Mouse (Mus musculus) urinary bladder, adult 2 months (tissue): ENCODE measurements around the gene Scamp4. TPM values are rescaled to one million over a fixed set of nuclear protein-coding genes. Genes with fewer than 3 reads are reported as not detected.

Experiments used
- DNase-seq: peaks from one replicate; pipeline ENCODE4 v3.0.0; 2022; ENCODE audit warnings: low spot score
- polyA plus RNA-seq: library from polyadenylated mRNA; depleted of rRNA; stranded (reverse); fragments of >200 nt; gene quantifications from 2 replicates; pipeline ENCODE4 v1.2.3, GENCODE M21; 2012; rRNA removed

Scamp4 gene
- polyA plus RNA-seq: 40.3 and 46.2 TPM in 2 replicates

- peak; percentile 93 for DNase-seq
These were observed at the start of gene Scamp4, which contains the start of gene Adat3 for GRCm38 (mm10) chr10:80602698-80603325. TSS of gene Scamp4 (plus strand) at chr10:80602872. TSS of gene Adat3 (plus strand) at chr10:80602880.

DNA sequence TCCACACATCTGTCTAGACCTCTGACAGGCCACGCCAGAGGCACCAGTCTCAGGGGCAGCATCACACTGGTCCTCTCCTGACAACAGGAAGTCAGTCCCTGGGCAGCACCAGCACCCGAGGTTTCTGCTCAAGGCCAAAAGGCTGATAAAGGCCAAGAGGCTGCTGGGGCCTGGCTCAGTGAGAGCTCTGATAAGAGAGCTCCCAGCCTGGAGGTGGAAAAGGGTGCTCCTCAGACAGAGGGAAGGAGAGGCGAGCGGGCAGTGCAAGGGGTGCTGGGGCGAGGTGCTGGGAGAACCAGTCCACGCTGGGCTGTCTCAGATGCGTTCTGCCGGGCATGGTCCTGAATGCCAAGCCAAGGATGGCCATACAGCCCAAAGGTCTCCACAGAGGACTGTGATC, 49.1 kb upstream of the Scamp4 start:
- no peak for DNase-seq

- DNase-seq: no peak
These were observed 48.7 kb upstream of the Scamp4 start for GRCm38 (mm10) chr10:80553997-80554396.

DNA sequence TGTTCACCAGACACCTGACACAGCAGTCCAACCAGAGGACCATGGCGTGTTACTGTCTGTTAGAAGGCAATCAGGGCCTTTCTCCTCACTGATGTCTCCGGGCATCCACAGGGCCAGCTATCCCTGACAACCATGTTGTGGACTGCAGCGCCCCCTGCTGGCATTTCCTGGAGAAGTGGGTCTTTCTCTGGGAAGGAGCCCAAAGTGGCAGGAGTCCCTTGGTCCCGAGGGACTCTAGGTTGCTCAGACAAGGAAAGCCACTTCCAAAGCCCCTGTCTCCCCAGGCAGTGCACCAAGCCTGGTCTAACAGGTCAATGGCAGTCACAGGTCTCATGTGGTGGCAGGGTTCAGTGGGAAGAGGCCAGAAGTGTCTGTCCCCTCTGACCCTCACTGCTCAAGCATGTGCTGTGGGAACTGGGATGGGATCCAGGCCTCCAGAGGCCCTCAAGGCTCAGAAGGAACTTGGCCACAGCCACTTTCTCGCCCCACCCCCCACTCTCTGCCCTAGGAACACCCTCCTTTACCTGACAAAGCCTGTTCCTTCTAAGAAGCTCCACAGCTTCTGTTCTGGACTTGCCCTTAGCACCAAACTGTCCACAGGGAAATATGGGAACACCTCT, 45.2 kb upstream of the Scamp4 start:
- DNase-seq: peak; percentile 68

- no peak for DNase-seq
These were observed 43.2 kb upstream of the Scamp4 start for GRCm38 (mm10) chr10:80559431-80559830.

DNA sequence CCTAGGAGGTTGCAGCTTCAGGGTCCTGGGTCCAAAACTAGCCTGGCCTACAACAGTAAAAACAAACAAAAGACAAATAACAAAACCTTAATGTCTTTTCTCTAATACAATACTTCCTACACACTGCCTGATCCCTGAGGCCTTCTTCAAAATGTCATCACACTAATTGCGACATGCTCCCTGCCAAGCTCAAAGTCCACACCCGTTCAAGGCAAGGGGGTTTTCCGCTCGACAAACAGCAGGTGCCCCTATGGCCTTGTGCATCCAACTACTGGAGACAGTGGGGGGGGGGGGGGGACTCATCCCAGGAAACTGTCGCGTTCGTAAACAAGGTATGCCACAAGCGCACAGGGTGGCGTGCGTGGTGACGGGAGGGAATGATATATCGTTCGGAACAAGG, 42.1 kb upstream of the Scamp4 start:
- no peak for DNase-seq

DNA sequence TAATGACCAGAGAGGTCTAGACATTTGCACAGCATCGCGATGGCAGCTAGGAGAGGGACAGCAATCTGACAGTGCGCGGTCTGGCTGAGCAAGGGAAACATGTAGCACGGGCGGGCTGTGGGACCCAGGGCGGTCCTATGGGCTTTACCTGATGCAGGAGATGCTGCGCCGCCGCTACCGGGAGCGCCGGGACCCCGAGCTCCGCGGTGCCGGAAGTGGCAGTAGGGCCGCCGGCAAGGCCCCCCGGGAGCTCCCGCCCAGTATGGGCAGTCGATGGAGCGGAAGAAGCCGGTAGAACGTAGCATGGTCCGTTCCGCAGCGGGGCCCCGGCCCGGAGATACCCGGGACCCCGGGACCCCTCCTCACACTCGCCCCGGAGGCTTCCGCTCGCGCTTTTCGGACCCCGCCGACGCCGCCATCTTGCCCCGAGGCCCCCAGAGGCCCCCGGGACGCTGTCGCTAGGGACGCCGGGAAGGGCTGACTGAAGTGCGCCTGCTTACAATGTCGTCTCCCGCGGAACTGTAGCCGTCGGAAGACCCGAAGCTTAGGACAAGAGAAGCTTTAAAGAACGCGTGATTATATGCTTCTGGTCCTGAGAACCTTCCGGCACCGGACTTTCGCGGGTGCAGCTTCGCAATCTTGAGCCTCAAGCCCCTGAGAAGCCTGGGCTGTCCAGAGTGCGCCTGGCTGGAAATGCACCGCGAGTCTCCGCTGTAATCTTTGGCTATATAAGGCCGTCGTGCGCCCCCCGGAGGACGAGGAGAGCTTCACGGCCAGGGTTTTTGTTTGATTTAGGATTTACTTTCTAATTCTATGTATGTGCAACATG, 41.3 kb upstream of the Scamp4 start, which contains the start of gene Rexo1:
Gene Rexo1, minus strand, starts transcription at position 445 of the 829 bp plus-strand sequence.
- peak; percentile 88 for DNase-seq

GRCm38 (mm10) chr10:80566375-80567092, 36.1 kb upstream of the Scamp4 start:
- DNase-seq: peak; percentile 70

DNA sequence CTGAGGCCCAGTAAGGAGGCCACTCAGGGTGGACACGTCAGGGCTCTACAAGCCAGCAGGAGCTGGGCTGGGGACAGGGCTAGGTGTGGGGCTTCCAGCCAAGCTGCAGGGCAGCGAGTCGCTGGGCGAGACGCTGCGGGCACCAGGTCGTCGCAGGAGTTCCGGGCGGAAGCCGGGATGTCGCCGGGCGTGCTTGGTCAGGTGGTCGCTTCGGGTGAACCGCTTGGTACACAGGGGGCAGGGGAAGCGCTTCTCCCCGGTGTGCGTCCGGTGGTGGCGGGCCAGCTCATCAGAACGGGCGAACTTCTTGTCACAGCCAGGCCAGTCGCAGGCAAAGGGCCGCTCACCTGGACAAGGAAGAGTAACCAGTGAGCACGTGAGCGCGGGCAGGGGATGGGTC, 33.8 kb upstream of the Scamp4 start:
- no peak for DNase-seq

GRCm38 (mm10) chr10:80569664-80570066, 33.0 kb upstream of the Scamp4 start:
- no peak for DNase-seq

DNA sequence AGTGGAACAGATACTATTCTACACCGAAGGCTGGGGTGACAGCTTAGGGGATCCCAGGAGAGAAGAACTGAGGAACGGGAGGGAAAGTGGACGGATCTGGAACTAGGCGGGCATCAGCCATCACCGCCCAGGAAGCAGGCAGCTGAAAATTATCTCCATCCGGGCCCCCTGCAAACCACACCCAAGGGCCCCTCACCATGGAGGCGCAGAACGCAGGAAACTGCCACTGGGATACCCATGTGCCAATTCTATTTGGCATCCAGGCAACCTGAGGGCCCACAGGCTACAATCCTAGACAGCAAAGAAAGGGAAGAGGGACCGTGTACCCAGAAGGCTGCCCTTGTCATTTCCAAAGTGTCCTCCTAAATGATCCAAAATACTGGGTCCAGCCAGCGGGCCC, 32.3 kb upstream of the Scamp4 start:
- DNase-seq: no peak

DNA sequence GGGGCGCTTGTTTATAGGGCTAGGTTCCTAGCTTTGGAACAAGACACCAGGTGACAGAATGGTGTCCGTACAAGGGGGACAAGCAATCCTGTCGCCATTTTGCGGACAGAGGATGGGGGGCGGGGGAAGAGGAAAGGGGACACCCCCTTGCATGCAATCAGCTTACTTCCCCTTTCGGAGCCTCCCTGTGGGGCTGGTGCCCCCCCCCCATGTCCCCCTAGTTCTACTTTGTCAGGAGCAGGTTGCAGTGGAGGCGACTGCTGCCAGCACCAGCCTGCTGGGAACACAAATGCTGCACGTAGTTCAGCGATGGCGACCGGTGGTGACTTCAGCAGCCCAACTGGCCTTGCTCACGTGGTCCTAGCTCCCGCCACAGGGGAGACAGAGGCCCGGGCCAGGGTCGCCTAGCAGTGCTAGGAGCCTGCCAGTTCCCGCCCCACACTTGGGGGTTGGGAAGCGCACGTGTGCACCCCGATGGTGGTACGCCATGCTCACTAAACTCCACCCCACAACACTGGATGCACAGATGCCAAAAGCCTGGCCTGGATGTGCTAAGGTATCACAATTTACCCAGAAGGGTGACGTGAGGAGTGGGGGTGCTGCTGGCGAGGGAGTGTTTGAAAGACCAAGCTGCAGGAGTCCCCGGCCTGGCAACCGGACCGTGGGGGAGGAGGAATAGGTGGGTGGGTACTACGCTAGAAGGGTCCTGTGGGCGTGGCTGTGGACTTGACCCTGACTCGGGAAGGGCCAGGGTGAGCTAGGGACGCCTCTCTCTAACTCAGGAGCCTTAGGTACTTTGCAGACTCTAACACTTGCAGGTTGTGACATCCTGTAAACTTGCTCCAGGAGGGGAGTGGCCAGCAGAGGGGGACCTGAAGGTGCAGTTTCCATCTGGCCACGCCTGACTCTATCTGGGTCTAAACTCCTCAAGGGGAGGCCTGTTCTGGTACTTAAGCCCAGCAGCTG, 31.5 kb upstream of the Scamp4 start:
- no peak for DNase-seq

DNA sequence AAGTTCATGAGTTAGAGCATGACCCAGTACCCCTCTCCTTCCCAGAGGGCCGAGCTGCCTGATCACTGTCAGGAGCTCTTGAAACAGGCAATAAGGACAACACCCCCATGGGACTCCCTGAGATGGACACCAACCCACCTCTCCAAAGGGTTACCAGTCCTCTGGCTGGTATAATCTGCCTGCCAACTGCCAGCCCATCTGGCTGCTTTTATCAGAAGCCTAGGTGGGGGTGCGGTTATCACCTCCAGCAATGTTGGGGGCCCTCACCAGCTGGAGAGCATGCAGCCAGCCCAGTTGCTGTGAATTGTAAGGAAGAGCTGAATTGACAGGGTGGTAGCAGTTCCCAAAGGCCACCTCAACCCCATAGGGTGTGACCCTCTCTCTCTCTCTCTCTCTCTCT, 30.2 kb upstream of the Scamp4 start:
- DNase-seq: no peak

DNA sequence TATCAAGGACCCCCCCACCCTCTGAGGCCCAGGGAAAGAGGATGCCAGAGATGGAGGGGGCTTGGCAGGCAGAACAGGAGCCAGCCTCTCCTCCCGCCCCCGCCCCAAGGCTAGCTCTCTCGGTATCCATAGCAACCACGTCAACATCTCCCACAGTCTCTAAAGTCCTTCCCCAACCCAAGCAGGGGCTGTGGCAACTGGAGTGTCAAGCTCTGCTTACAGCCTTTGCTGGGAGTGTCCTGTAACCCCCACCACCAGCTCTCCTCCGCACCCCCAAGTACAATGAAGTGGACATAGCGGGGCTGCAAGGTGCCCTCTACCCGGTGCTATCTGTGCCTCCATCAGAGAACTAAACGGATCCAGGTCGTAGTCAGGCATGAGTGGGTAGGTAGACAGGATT, 28.7 kb upstream of the Scamp4 start:
- no peak for DNase-seq

GRCm38 (mm10) chr10:80574896-80575295, 27.8 kb upstream of the Scamp4 start:
- DNase-seq: no peak

- DNase-seq: no peak
These were observed 26.7 kb upstream of the Scamp4 start for GRCm38 (mm10) chr10:80575925-80576324.

GRCm38 (mm10) chr10:80576351-80577194, 26.1 kb upstream of the Scamp4 start:
- DNase-seq: peak; percentile 56

DNA sequence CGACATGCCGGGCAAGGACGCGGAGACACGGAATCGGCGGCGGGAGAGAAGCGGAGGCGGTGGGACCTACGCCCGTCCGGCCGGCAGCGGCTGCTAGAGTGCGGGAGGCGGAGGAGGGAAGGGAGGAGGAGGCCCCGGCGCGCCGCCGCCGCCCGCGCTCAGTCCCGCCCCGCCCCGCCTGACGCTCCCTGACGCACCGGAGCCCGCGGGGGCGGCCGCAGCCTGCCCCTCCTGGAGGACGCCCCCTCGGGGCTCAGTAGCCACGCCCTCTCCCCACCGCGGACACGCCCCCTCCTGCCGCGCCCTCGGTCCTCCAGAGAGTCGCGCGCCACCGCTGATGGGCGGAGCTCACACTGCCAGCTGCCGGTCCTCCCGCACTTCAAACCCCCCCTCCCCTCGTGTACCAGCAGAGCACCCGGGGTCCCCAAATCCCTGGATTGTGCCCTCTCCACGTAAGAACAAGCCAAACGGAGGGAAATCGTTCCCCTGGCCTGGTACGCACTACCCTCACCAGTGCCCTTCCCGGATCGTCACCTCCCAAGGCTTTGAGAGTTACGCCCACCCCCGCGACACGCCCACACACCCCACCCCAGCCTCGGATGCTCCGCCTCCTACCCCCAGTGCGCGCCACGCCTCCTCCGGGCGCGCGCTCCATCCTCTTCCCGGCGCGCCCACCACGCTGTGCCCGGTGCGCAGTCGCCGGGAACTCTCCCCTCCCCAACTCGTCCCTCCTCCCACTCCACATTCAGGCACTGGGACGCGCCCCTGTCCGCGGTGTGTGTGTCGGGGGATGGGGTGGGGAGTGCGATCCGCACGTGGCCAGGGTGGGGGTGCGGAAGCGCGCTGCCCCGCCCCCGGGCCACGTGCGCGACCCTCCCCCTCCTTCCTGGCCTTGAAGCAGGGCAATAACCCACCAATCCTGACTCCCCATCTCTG, 25.2 kb upstream of the Scamp4 start, which contains the start of gene Klf16:
Gene Klf16, minus strand, starts transcription at position 127 of the 936 bp plus-strand sequence.
- DNase-seq: peak; percentile 99
